In genomic region chr15:7480211-7480610, GRCm38 (mm10) we compare ENCODE assay signal across 8 mouse cellular contexts.
DNase-seq lines count a peak whose midpoint lies in the region; ATAC-seq and TF ChIP-seq lines count a peak whose summit lies in the region.

No protein-coding gene starts in this region.

- no peaks in the 10 kb centered on the region for H3K27me3 ChIP-seq in forebrain, postnatal 0 days (ENCODE audit: insufficient read depth, low read length)
- H3K27me3 ChIP-seq in heart, embryonic 14.5 days (ENCODE audit: control insufficient read depth, insufficient read depth, low read length): peaks cover 36% of the 10 kb centered on the region

- H3K9ac ChIP-seq in forebrain, postnatal 0 days: no peak overlapping the region
- no peak overlapping the region for H3K9ac ChIP-seq in heart, embryonic 14.5 days (ENCODE audit: low read length)

- intact Hi-C loops in left cerebral cortex, postnatal 4 days (cut with DNase I): no loop called here

- no peaks in the 10 kb centered on the region for H3K36me3 ChIP-seq in forebrain, postnatal 0 days (ENCODE audit: insufficient read depth)
- no peaks in the 10 kb centered on the region for H3K36me3 ChIP-seq in heart, embryonic 14.5 days (ENCODE audit: control insufficient read depth, insufficient read depth, low read length)

- peak; percentile 77 for ATAC-seq in forebrain, postnatal 0 days
- peak; percentile 72 for ATAC-seq in heart, embryonic 14.5 days (ENCODE audit: insufficient number of reproducible peaks, insufficient read depth, low FRiP score, low read depth)

- DNase-seq in left cerebral cortex, postnatal 4 days: peak; percentile 73
- no peak for DNase-seq in left cerebral cortex, adult 8-10 months (ENCODE audit: low spot score in 2 of 2)
- DNase-seq in forebrain, postnatal 0 days: peak; percentile 67
- peak; percentile 78 for DNase-seq in lung, postnatal 25 days (ENCODE audit: low spot score)
- no peak for DNase-seq in natural killer cell, adult 2 months (ENCODE audit: low spot score in 2 of 2)
- no peak for DNase-seq in testis, postnatal 14 days (ENCODE audit: low spot score)
- no peak for DNase-seq in adrenal gland, adult (ENCODE audit: inconsistent age in 2 of 2, low spot score in 1 of 2)

- no peaks in the 10 kb centered on the region for H3K9me3 ChIP-seq in forebrain, postnatal 0 days (ENCODE audit: low read length)
- no peaks in the 10 kb centered on the region for H3K9me3 ChIP-seq in heart, embryonic 14.5 days (ENCODE audit: control insufficient read depth, low read length)

- H3K4me2 ChIP-seq in forebrain, postnatal 0 days (ENCODE audit: low read depth): no peak overlapping the region
- peak overlapping the region; percentile 9 for H3K4me2 ChIP-seq in heart, embryonic 14.5 days (ENCODE audit: low read length)

- peaks cover 4% of the 10 kb centered on the region; the same call in 1 of the 2 replicates for H3K4me1 ChIP-seq in forebrain, postnatal 0 days (ENCODE audit: insufficient read depth)
- H3K4me1 ChIP-seq in heart, embryonic 14.5 days (ENCODE audit: control insufficient read depth in 2 of 2, insufficient read depth in 2 of 2, low read length in 2 of 2): peaks cover 11 to 14% of the 10 kb centered on the region in 2 experiments

- no peak for TF ChIP-seq CTCF in forebrain, postnatal 0 days (IDR thresholded peaks at IDR 0.05; ENCODE audit: low read depth)

- H3K4me3 ChIP-seq in forebrain, postnatal 0 days (ENCODE audit: low read depth, low read length): no peak overlapping the region
- no peak overlapping the region for H3K4me3 ChIP-seq in heart, embryonic 14.5 days (ENCODE audit: control insufficient read depth in 1 of 2, insufficient read depth in 1 of 2, low read depth in 1 of 2, low read length in 2 of 2)

- 5% methylated on average over 11 of the region's 11 CpGs for WGBS in forebrain, postnatal 0 days
- 4% methylated on average over 11 of the region's 11 CpGs for WGBS in heart, embryonic 14.5 days

- H3K27ac ChIP-seq in forebrain, postnatal 0 days (ENCODE audit: low read depth, low read length): no peak overlapping the region
- H3K27ac ChIP-seq in heart, embryonic 14.5 days (replicated peaks in 1 of 2; ENCODE audit: control insufficient read depth in 1 of 2, insufficient read depth in 1 of 2, low read depth in 2 of 2, low read length in 2 of 2): 0 out of 4 replicates have a peak overlapping the region, but pooled peaks of 1 of the 2 experiments have one; percentile 13

Comparison
In these comparisons a context has a peak if more than half of its experiments do, and no peak if none do; other contexts are left out.
1. DNase-seq: peak in left cerebral cortex, postnatal 4 days (single experiment), forebrain, postnatal 0 days (single experiment) and lung, postnatal 25 days (single experiment); none in left cerebral cortex, adult 8-10 months (0 of 2), natural killer cell, adult 2 months (0 of 2), testis, postnatal 14 days (single experiment) and adrenal gland, adult (0 of 2).